Mouse (Mus musculus): ENCODE data around the gene Gm49405. TPM values are rescaled to one million over a fixed set of nuclear protein-coding genes. Genes with fewer than 3 reads are reported as not detected.

Gm49405 gene
- polyA plus RNA-seq, 1 experiment, result 3.1 TPM

DNA sequence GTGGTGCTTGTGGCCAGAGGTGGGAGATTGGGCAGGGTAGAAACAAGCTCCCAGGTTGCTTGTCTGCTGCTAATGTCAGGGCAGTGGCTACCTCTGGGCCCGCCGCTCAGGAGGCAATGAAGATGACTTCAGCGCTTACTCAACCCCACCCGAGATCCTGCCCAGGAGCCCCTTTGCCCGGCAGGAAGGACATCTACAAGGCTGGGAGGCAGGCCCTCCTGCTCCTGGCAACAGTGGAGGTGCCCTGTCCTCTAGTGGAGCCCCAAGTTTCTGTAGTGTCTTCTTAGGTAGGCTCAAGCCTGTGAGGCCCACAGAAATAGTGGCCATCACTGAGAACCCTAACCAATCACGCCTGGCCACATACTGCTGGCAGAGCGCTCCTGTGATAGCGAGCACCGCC, 4.7 kb downstream of the Gm49405 start:
- TF ChIP-seq CTCF (IDR thresholded peaks at IDR 0.05; ENCODE audit: extremely low read depth, insufficient read depth, low read length) (no peak), POLR2A (IDR thresholded peaks at IDR 0.05; ENCODE audit: extremely low read depth, insufficient read depth, low read length) (no peak)
- Histone ChIP-seq H3K4me3 (ENCODE audit: insufficient read depth, low read length) (no peak overlapping the region), H3K27ac (ENCODE audit: insufficient read depth, low read length) (no peak overlapping the region), H3K4me1 (ENCODE audit: control insufficient read depth, insufficient read depth, low read length) (no peaks in the 10 kb centered on the region)

DNA sequence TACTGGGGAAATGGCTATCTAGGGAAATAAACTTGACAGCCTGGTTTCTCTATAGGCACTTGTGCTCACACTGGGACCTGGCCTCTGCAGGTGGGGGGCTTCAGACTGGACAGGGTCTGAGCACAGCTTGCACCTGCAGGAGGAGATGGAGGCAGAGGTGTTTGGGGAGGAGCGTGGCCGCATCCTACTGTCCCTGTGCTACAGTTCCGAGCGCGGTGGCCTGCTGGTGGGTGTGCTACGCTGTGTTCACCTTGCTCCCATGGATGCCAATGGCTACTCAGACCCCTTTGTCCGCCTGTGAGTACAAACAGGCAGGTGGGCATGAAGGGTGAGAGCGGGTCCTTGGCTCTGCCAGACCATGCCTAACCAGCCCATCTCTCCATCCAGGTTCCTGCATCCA, 5.5 kb downstream of the Gm49405 start:
- no peaks in the 10 kb centered on the region for H3K4me1 ChIP-seq (ENCODE audit: control insufficient read depth, insufficient read depth, low read length)
- H3K4me3 ChIP-seq (ENCODE audit: insufficient read depth, low read length), result no peak overlapping the region
- TF ChIP-seq CTCF (IDR thresholded peaks at IDR 0.05; ENCODE audit: extremely low read depth, insufficient read depth, low read length) (no peak), POLR2A (IDR thresholded peaks at IDR 0.05; ENCODE audit: extremely low read depth, insufficient read depth, low read length) (no peak)
- no peak overlapping the region for H3K27ac ChIP-seq (ENCODE audit: insufficient read depth, low read length)

DNA sequence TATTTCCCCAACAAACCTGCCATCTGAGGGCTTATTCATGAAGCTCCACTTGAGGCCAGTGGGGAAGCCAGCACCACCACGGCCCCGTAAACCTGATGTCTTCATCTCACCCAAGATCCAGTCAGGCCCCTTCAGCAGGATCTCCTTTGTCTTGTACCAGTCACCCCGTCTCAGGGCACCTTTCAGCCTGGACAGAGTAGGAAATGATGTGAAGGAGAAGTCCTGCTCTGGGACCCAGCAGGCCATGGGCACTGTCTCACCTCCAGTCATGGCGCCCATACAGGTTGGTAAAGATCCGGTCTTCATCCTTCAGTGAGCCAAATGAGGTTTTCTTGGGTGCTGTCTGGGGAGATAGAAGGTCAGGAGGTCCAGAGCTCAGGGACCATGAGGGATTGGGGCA, 10.7 kb downstream of the Gm49405 start:
- TF ChIP-seq POLR2A (IDR thresholded peaks at IDR 0.05; ENCODE audit: extremely low read depth, insufficient read depth, low read length), result no peak
- no peak for TF ChIP-seq CTCF (IDR thresholded peaks at IDR 0.05; ENCODE audit: extremely low read depth, insufficient read depth, low read length)
- H3K4me3 ChIP-seq (ENCODE audit: insufficient read depth, low read length), result no peak overlapping the region
- no peak overlapping the region for H3K27ac ChIP-seq (ENCODE audit: insufficient read depth, low read length)
- H3K4me1 ChIP-seq (ENCODE audit: control insufficient read depth, insufficient read depth, low read length), result peaks cover 4% of the 10 kb centered on the region; the same call in 1 of the 2 replicates

DNA sequence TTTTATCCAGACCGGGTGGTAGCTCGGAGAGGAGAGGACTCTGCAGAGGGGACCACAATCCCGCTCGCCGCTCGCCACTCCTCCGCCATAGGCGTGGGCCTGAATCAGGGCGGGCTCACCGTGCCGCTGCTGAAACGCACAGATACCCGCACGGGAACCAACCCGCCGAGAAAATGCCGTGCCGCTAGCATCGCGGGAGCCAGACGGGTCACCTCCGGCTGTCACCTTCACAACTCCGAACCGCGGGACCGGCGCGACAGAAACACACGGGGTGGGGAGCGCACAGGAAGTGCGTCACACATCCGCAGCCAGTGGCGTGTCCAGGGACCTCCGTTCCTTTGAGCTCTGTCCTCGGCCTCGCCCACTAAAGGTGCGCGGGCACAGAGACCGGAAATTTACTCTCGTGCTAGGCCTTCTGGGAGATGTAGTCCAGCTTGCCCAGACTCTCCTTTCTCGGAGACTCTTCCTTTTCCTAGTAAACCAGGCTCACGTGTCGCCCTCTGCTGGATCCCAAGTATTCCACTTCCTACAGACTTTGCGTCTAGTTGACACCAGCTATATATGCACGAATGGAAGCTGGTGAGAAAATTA, 12.1 kb downstream of the Gm49405 start, which contains the start of gene Ndufv1:
Ndufv1 (minus strand) TSS at position 375 of the 591 bp plus-strand sequence.
- Histone ChIP-seq H3K27ac (ENCODE audit: insufficient read depth, low read length) (no peak within 1 kb of the TSS), H3K4me3 (ENCODE audit: insufficient read depth, low read length) (peak within 1 kb of the TSS; percentile 65), H3K4me1 (ENCODE audit: control insufficient read depth, insufficient read depth, low read length) (peaks cover 4% of the 10 kb centered on the region; the same call in 1 of the 2 replicates)
- TF ChIP-seq POLR2A (IDR thresholded peaks at IDR 0.05; ENCODE audit: extremely low read depth, insufficient read depth, low read length), result peak; percentile 74
- peak; percentile 92 for TF ChIP-seq CTCF (IDR thresholded peaks at IDR 0.05; ENCODE audit: extremely low read depth, insufficient read depth, low read length)

DNA sequence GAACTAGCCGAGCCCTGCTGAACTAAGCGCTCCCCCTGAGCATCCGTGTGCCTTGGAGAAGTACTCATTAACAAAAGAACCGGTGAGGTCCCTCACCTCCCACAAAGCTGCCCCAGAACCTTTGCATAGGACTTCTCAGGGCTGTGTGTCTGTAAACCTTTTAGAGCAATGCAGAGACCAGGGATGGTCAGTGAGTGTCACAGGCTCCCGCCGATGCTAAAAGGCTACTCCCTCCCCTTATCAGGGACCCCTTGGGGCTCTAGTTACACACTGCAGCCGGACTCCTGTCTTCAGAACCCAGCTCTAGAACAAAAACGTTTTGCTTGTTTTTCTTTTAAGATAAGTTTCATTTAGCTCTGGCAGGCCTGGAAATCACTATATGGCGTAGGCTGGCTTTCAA, 12.6 kb downstream of the Gm49405 start:
- Histone ChIP-seq H3K4me1 (ENCODE audit: control insufficient read depth, insufficient read depth, low read length) (peaks cover 4% of the 10 kb centered on the region; the same call in 1 of the 2 replicates), H3K27ac (ENCODE audit: insufficient read depth, low read length) (no peak overlapping the region), H3K4me3 (ENCODE audit: insufficient read depth, low read length) (no peak overlapping the region; the same call in 1 of the 2 replicates)
- TF ChIP-seq POLR2A (IDR thresholded peaks at IDR 0.05; ENCODE audit: extremely low read depth, insufficient read depth, low read length) (no peak), CTCF (IDR thresholded peaks at IDR 0.05; ENCODE audit: extremely low read depth, insufficient read depth, low read length) (no peak)

DNA sequence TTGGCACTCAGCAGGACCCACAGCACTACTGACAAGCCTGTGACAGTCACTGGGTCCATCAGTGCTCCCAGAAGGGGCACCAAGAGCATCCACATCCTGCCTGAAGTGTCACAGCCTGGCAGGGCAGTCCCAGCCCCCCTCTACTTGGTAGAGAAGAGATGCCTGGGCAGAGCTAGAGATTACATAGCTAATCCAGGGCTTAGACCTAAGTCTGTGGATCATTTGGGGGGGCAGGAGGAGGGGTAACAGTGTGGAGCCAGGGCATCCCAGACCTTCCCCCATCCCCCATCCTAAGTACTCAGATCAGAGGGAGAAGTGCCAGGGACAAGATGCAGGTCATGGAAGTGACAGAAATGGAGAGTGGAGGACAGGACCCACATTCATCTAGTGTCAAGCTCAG, 14.4 kb downstream of the Gm49405 start:
- Histone ChIP-seq H3K4me1 (ENCODE audit: control insufficient read depth, insufficient read depth, low read length) (peaks cover 4% of the 10 kb centered on the region; the same call in 1 of the 2 replicates), H3K4me3 (ENCODE audit: insufficient read depth, low read length) (no peak overlapping the region), H3K27ac (ENCODE audit: insufficient read depth, low read length) (no peak overlapping the region)
- no peak for TF ChIP-seq POLR2A (IDR thresholded peaks at IDR 0.05; ENCODE audit: extremely low read depth, insufficient read depth, low read length)
- TF ChIP-seq CTCF (IDR thresholded peaks at IDR 0.05; ENCODE audit: extremely low read depth, insufficient read depth, low read length), result no peak

DNA sequence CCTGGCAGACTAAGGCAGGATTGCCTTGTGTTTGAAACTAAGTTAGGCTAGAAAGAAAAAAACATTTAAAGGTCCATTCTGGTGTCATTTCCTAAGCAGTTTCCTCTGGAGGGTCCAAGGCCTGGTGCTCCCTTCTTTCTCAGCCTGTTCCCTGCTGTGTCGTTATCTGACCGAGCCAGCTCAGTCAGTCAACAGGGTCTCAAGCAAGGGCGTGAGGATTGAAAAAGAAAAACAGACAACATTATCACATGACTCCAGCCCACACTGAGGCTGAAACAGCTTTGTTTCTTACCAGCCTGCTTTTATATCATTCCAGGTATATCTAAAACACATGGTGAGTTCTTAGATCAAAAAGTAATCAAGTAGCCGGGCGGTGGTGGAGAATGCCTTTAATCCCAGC, 15.2 kb downstream of the Gm49405 start:
- H3K27ac ChIP-seq (ENCODE audit: insufficient read depth, low read length), result no peak overlapping the region
- no peak for TF ChIP-seq CTCF (IDR thresholded peaks at IDR 0.05; ENCODE audit: extremely low read depth, insufficient read depth, low read length)
- no peak for TF ChIP-seq POLR2A (IDR thresholded peaks at IDR 0.05; ENCODE audit: extremely low read depth, insufficient read depth, low read length)
- H3K4me1 ChIP-seq (ENCODE audit: control insufficient read depth, insufficient read depth, low read length), result peaks cover 4% of the 10 kb centered on the region; the same call in 1 of the 2 replicates
- H3K4me3 ChIP-seq (ENCODE audit: insufficient read depth, low read length), result no peak overlapping the region

DNA sequence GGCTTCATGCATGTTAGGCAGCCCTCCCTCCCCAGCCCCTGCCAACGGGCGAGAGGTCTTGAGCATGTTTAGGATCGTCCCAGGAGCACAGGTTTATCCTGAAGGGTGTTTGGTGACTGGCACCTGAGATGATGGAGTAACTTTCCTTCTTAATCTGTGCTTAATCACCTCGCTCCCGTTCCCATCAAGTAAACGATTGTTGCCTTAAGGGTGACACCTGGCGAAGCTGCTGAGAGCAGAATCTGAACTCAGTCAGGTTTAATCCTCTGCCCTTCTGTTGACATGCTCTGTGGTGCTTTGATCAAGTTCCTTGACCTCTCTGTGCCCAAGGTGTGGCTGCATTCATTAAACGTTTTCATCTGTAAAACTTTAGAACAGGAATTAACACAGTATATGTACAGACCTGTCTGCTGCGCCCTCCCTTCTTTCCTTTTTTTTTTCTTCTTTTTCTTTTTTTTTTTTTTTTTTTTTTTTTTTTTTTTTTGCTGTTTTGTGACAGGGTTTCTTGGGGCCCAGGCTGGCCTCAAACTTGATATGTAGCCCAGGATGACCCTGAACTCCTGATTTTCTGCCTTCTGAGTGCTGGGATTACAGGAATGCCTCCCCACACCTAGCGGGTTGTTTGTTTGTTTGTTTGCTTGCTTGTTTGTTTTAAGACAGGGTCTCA, 17.6 kb downstream of the Gm49405 start:
- no peaks in the 10 kb centered on the region for H3K4me1 ChIP-seq (ENCODE audit: control insufficient read depth, insufficient read depth, low read length)
- no peak overlapping the region for H3K27ac ChIP-seq (ENCODE audit: insufficient read depth, low read length)
- no peak for TF ChIP-seq POLR2A (IDR thresholded peaks at IDR 0.05; ENCODE audit: extremely low read depth, insufficient read depth, low read length)
- TF ChIP-seq CTCF (IDR thresholded peaks at IDR 0.05; ENCODE audit: extremely low read depth, insufficient read depth, low read length), result no peak
- H3K4me3 ChIP-seq (ENCODE audit: insufficient read depth, low read length), result no peak overlapping the region

DNA sequence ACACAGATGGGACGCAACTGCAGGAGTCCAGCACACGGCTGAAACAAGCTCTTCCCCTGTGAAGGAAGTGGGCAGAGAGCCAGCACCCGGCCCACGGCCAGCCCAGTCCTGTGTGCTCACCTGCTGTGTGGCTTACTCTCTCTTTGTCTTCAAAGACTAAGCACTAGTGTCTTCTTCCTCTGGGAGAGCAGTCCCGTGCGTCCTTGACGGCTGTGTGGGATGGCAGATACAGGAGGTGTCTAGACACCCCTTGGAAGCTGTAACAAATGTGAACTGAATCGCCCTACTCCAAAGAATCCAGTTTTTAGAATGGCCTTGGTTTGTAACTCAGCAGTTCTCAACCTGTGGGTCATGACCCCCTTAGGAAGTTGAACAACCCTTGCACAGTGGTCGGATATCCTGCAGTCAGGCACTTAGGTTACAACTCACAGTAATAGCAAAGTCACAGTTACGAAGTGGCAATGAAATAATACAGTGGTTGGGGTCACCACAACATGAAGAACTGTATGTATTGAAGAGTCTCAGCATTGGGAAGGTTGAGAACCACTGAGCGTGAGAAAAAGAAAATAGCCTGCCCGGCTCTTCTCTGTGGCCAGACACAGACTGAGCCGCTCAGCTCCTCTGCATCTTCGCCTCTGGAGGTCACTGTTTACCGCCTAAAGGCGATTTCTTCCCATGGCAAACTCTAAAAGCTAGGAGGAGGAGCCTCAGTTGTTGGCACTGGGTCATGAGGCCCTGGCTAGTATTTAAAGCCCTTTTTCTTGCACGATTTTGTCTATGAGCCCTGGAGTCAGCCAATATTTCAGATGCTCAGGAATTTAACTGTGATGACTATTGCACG, 18.5 kb downstream of the Gm49405 start:
- no peak overlapping the region for H3K27ac ChIP-seq (ENCODE audit: insufficient read depth, low read length)
- no peaks in the 10 kb centered on the region for H3K4me1 ChIP-seq (ENCODE audit: control insufficient read depth, insufficient read depth, low read length)
- no peak overlapping the region for H3K4me3 ChIP-seq (ENCODE audit: insufficient read depth, low read length)
- peak; percentile 83 for TF ChIP-seq CTCF (IDR thresholded peaks at IDR 0.05; ENCODE audit: extremely low read depth, insufficient read depth, low read length)
- TF ChIP-seq POLR2A (IDR thresholded peaks at IDR 0.05; ENCODE audit: extremely low read depth, insufficient read depth, low read length), result no peak

All from cortical plate, adult 2 months (tissue).